Mouse (Mus musculus): ENCODE data around the gene Ptprj. TPM values are rescaled to one million over a fixed set of nuclear protein-coding genes. Genes with fewer than 3 reads are reported as not detected.

Gene Ptprj
- polyA plus RNA-seq, 1 experiment from 2014 or later: 6.8 TPM

- no peaks in the 10 kb centered on the region for H3K4me1 ChIP-seq (replicated peaks)
- no peak overlapping the region for H3K9ac ChIP-seq
- H3K4me3 ChIP-seq: no peak overlapping the region
- H3K4me2 ChIP-seq: no peak overlapping the region
- no peaks in the 10 kb centered on the region for H3K36me3 ChIP-seq
- ATAC-seq (ENCODE audit: low FRiP score, low read depth): no peak
- H3K27ac ChIP-seq (replicated peaks): no peak overlapping the region
- H3K9me3 ChIP-seq: no peaks in the 10 kb centered on the region
- 89% methylated on average over 1 of the region's 1 CpGs for WGBS
- no peaks in the 10 kb centered on the region for H3K27me3 ChIP-seq
Measured at GRCm38 (mm10) chr2:90588141-90588540, 7.7 kb upstream of the Ptprj start.

- WGBS: 63% methylated on average over 4 of the region's 4 CpGs
- ATAC-seq (ENCODE audit: low FRiP score, low read depth): no peak
- no peak overlapping the region for H3K4me3 ChIP-seq
Measured at GRCm38 (mm10) chr2:90584506-90584905, 4.1 kb upstream of the Ptprj start.

GRCm38 (mm10) chr2:90583628-90584131 is 3.2 kb upstream of the Ptprj start:
- no peak for ATAC-seq (ENCODE audit: low FRiP score, low read depth)
- Histone ChIP-seq H3K4me2 (no peak overlapping the region), H3K27me3 (no peaks in the 10 kb centered on the region), H3K9me3 (no peaks in the 10 kb centered on the region), H3K4me3 (no peak overlapping the region), H3K4me1 (replicated peaks) (peaks cover 12% of the 10 kb centered on the region), H3K27ac (replicated peaks) (no peak overlapping the region), H3K9ac (no peak overlapping the region), H3K36me3 (no peaks in the 10 kb centered on the region)
- 32% methylated on average over 5 of the region's 5 CpGs for WGBS

More at GRCm38 (mm10) chr2:90584506-90584905, 4.1 kb upstream of the Ptprj start:
- Histone ChIP-seq H3K9me3 (no peaks in the 10 kb centered on the region), H3K27ac (replicated peaks) (no peak overlapping the region), H3K4me2 (no peak overlapping the region), H3K4me1 (replicated peaks) (peaks cover 7% of the 10 kb centered on the region), H3K36me3 (no peaks in the 10 kb centered on the region), H3K9ac (no peak overlapping the region), H3K27me3 (no peaks in the 10 kb centered on the region)

GRCm38 (mm10) chr2:90582814-90583213 is 2.4 kb upstream of the Ptprj start:
- 70% methylated on average over 2 of the region's 2 CpGs for WGBS
- Histone ChIP-seq H3K9ac (no peak overlapping the region), H3K36me3 (no peaks in the 10 kb centered on the region), H3K27ac (replicated peaks) (no peak overlapping the region), H3K4me1 (replicated peaks) (peaks cover 20% of the 10 kb centered on the region), H3K9me3 (no peaks in the 10 kb centered on the region), H3K4me3 (no peak overlapping the region), H3K27me3 (no peaks in the 10 kb centered on the region), H3K4me2 (no peak overlapping the region)
- no peak for ATAC-seq (ENCODE audit: low FRiP score, low read depth)

- no peaks in the 10 kb centered on the region for H3K9me3 ChIP-seq
- H3K4me2 ChIP-seq: no peak overlapping the region
- ATAC-seq (ENCODE audit: low FRiP score, low read depth): no peak
- no peak overlapping the region for H3K4me3 ChIP-seq
- H3K36me3 ChIP-seq: no peaks in the 10 kb centered on the region
- H3K27ac ChIP-seq (replicated peaks): no peak overlapping the region
- H3K9ac ChIP-seq: no peak overlapping the region
- H3K4me1 ChIP-seq (replicated peaks): peaks cover 24% of the 10 kb centered on the region
- 77% methylated on average over 4 of the region's 4 CpGs for WGBS
- H3K27me3 ChIP-seq: no peaks in the 10 kb centered on the region
Measured at GRCm38 (mm10) chr2:90582311-90582710, 1.9 kb upstream of the Ptprj start.

- no peak overlapping the region for H3K4me3 ChIP-seq
Measured at GRCm38 (mm10) chr2:90581796-90582125, 1.3 kb upstream of the Ptprj start.

GRCm38 (mm10) chr2:90581006-90581795 is 754 bp upstream of the Ptprj start:
- Histone ChIP-seq H3K4me3 (peak overlapping the region; percentile 71), H3K9ac (peak overlapping the region; percentile 83), H3K27ac (replicated peaks) (peak overlapping the region; percentile 89), H3K4me2 (peak overlapping the region; percentile 69), H3K27me3 (no peaks in the 10 kb centered on the region), H3K36me3 (no peaks in the 10 kb centered on the region), H3K4me1 (replicated peaks) (peaks cover 24% of the 10 kb centered on the region), H3K9me3 (no peaks in the 10 kb centered on the region)
- peak; percentile 37; the same call in 1 of the 2 replicates for ATAC-seq (ENCODE audit: low FRiP score, low read depth)
- WGBS: 10% methylated on average over 11 of the region's 11 CpGs

More at GRCm38 (mm10) chr2:90581796-90582125, 1.3 kb upstream of the Ptprj start:
- Histone ChIP-seq H3K27me3 (no peaks in the 10 kb centered on the region), H3K27ac (replicated peaks) (no peak overlapping the region), H3K4me2 (no peak overlapping the region), H3K36me3 (no peaks in the 10 kb centered on the region), H3K9ac (no peak overlapping the region), H3K4me1 (replicated peaks) (peaks cover 24% of the 10 kb centered on the region), H3K9me3 (no peaks in the 10 kb centered on the region)
- WGBS: 14% methylated on average over 1 of the region's 1 CpGs
- ATAC-seq (ENCODE audit: low FRiP score, low read depth): no peak

- Histone ChIP-seq H3K27me3 (no peaks in the 10 kb centered on the region), H3K9me3 (no peaks in the 10 kb centered on the region), H3K4me1 (replicated peaks) (peaks cover 24% of the 10 kb centered on the region), H3K4me3 (peak overlapping the region; percentile 71), H3K9ac (peak overlapping the region; percentile 83), H3K36me3 (no peaks in the 10 kb centered on the region), H3K4me2 (peak overlapping the region; percentile 69), H3K27ac (replicated peaks) (peak overlapping the region; percentile 89)
- under 1% methylated on average over 43 of the region's 44 CpGs for WGBS
- peak; percentile 63 for ATAC-seq (ENCODE audit: low FRiP score, low read depth)
Measured at GRCm38 (mm10) chr2:90579728-90580235, 665 bp downstream of the Ptprj start.

- Histone ChIP-seq H3K27me3 (no peaks in the 10 kb centered on the region), H3K4me2 (peak overlapping the region; percentile 69), H3K4me3 (peak overlapping the region; percentile 71), H3K9ac (peak overlapping the region; percentile 83), H3K9me3 (no peaks in the 10 kb centered on the region), H3K36me3 (no peaks in the 10 kb centered on the region), H3K27ac (replicated peaks) (peak overlapping the region; percentile 89), H3K4me1 (replicated peaks) (peaks cover 26% of the 10 kb centered on the region)
- WGBS: 1% methylated on average over 23 of the region's 23 CpGs
- ATAC-seq (ENCODE audit: low FRiP score, low read depth): peak; percentile 20; the same call in 1 of the 2 replicates
Measured at GRCm38 (mm10) chr2:90579038-90579727, 1.3 kb downstream of the Ptprj start.

- ATAC-seq (ENCODE audit: low FRiP score, low read depth): no peak
- H3K4me2 ChIP-seq: peak overlapping the region; percentile 69
- H3K9ac ChIP-seq: no peak overlapping the region
- H3K9me3 ChIP-seq: no peaks in the 10 kb centered on the region
- no peak overlapping the region for H3K4me3 ChIP-seq
- peaks cover 33% of the 10 kb centered on the region for H3K4me1 ChIP-seq (replicated peaks)
- H3K27ac ChIP-seq (replicated peaks): no peak overlapping the region
- no peaks in the 10 kb centered on the region for H3K36me3 ChIP-seq
- 95% methylated on average over 7 of the region's 7 CpGs for WGBS
- no peaks in the 10 kb centered on the region for H3K27me3 ChIP-seq
Measured at GRCm38 (mm10) chr2:90577451-90578279, 2.8 kb downstream of the Ptprj start.

- no peaks in the 10 kb centered on the region for H3K27me3 ChIP-seq
- H3K4me2 ChIP-seq: no peak overlapping the region
- H3K9ac ChIP-seq: no peak overlapping the region
- no peak for ATAC-seq (ENCODE audit: low FRiP score, low read depth)
- WGBS: 19% methylated on average over 1 of the region's 1 CpGs
- no peaks in the 10 kb centered on the region for H3K36me3 ChIP-seq
- H3K4me3 ChIP-seq: no peak overlapping the region
- H3K9me3 ChIP-seq: no peaks in the 10 kb centered on the region
- H3K27ac ChIP-seq (replicated peaks): no peak overlapping the region
- peaks cover 33% of the 10 kb centered on the region for H3K4me1 ChIP-seq (replicated peaks)
Measured at GRCm38 (mm10) chr2:90576936-90577335, 3.5 kb downstream of the Ptprj start.

Data from hindbrain, embryonic 15.5 days (tissue).